ENCODE assay signal across 14 mouse cellular contexts in genomic region chr17:69265759-69266463, GRCm38 (mm10).
DNase-seq lines count a peak whose midpoint lies in the region; ATAC-seq and TF ChIP-seq lines count a peak whose summit lies in the region.
"Had no signal": no experiment of that assay in that cellular context is flagged by ENCODE, and none has a peak within 500 bp of the region (broad histone marks: within the 10 kb centered on the region; RNA-seq: fewer than 3 reads in every experiment).

No protein-coding gene starts in this region.

- H3K4me2 ChIP-seq in midbrain, embryonic 16.5 days (ENCODE audit: low read length), result no peak overlapping the region
- H3K4me2 ChIP-seq in hindbrain, postnatal 0 days (ENCODE audit: low read depth, low read length), result no peak overlapping the region
- H3K4me2 ChIP-seq: forebrain, embryonic 12.5 days; kidney, embryonic 15.5 days; liver, embryonic 15.5 days; stomach, embryonic 15.5 days had no signal

- no peak for TF ChIP-seq CTCF in olfactory bulb, adult 2 months (IDR thresholded peaks at IDR 0.05; ENCODE audit: insufficient read depth, low read depth, low read length)
- TF ChIP-seq CTCF in hindbrain, postnatal 0 days (IDR thresholded peaks at IDR 0.05; ENCODE audit: low read depth), result no peak

- no peak for ATAC-seq in midbrain, embryonic 16.5 days
- ATAC-seq in granulocyte monocyte progenitor cell, adult 5-6 weeks (replicated peaks; ENCODE audit: poor library complexity, severe bottlenecking), result peak; percentile 35
- ATAC-seq in hindbrain, postnatal 0 days, result no peak

- H3K9ac ChIP-seq in midbrain, embryonic 16.5 days (ENCODE audit: low read depth, low read length), result no peak overlapping the region
- H3K9ac ChIP-seq in hindbrain, postnatal 0 days (replicated peaks; ENCODE audit: low read length), result no peak overlapping the region
- H3K9ac ChIP-seq: forebrain, embryonic 12.5 days; kidney, embryonic 15.5 days; liver, embryonic 15.5 days; stomach, embryonic 15.5 days had no signal

- H3K9me3 ChIP-seq in midbrain, embryonic 10.5 days (replicated peaks), result no peaks in the 10 kb centered on the region
- H3K9me3 ChIP-seq in midbrain, embryonic 16.5 days (replicated peaks; ENCODE audit: control insufficient read depth, low read length, poor library complexity, severe bottlenecking), result no peaks in the 10 kb centered on the region
- H3K9me3 ChIP-seq in hindbrain, postnatal 0 days (ENCODE audit: low read length), result no peaks in the 10 kb centered on the region
- H3K9me3 ChIP-seq: forebrain, embryonic 12.5 days; kidney, embryonic 15.5 days; liver, embryonic 15.5 days; stomach, embryonic 15.5 days had no signal

- no peak for DNase-seq in midbrain, embryonic 10.5 days (ENCODE audit: low spot score)
- peak; percentile 48 to 50 for DNase-seq in cerebellum, adult 18-20 months
- no peak for DNase-seq in ovary, adult 18-20 months (ENCODE audit: low spot score)
- DNase-seq in hindbrain, postnatal 0 days (ENCODE audit: low spot score), result no peak
- DNase-seq: embryo, embryonic 11 days; gastrocnemius, postnatal 14 days; heart, postnatal 36 days had no signal

- no peak for TF ChIP-seq POLR2A in olfactory bulb, adult 2 months (IDR thresholded peaks at IDR 0.05; ENCODE audit: insufficient read depth, low read depth, low read length)

- no peaks in the 10 kb centered on the region for H3K27me3 ChIP-seq in midbrain, embryonic 10.5 days (ENCODE audit: low read depth, poor library complexity, severe bottlenecking)
- no peaks in the 10 kb centered on the region for H3K27me3 ChIP-seq in midbrain, embryonic 16.5 days (ENCODE audit: control insufficient read depth, insufficient read depth, low read depth, low read length)
- no peaks in the 10 kb centered on the region for H3K27me3 ChIP-seq in hindbrain, postnatal 0 days (ENCODE audit: insufficient read depth, low read length)
- H3K27me3 ChIP-seq: forebrain, embryonic 12.5 days; kidney, embryonic 15.5 days; liver, embryonic 15.5 days; stomach, embryonic 15.5 days had no signal

- H3K4me1 ChIP-seq in midbrain, embryonic 10.5 days, result peaks cover 25% of the 10 kb centered on the region
- peaks cover 12% of the 10 kb centered on the region for H3K4me1 ChIP-seq in midbrain, embryonic 16.5 days (ENCODE audit: control insufficient read depth, insufficient read depth, low read length)
- H3K4me1 ChIP-seq in olfactory bulb, adult 2 months (ENCODE audit: control insufficient read depth, insufficient read depth, low read length), result peaks cover 25% of the 10 kb centered on the region
- 0 out of 2 replicates have a peak, but pooled peaks cover 8% of the 10 kb centered on the region for H3K4me1 ChIP-seq in hindbrain, postnatal 0 days (ENCODE audit: insufficient read depth, low read length)
- H3K4me1 ChIP-seq: kidney, embryonic 15.5 days; stomach, embryonic 15.5 days had no signal

- WGBS in midbrain, embryonic 10.5 days, result 44% methylated on average over 17 of the region's 17 CpGs
- 49% methylated on average over 17 of the region's 17 CpGs for WGBS in midbrain, embryonic 16.5 days
- WGBS in olfactory bulb, adult 2 months, result 40% methylated on average over 17 of the region's 17 CpGs
- WGBS in hindbrain, postnatal 0 days, result 51% methylated on average over 17 of the region's 17 CpGs

- 0 out of 2 replicates have a peak overlapping the region, but pooled peaks have one; percentile 17 for H3K27ac ChIP-seq in midbrain, embryonic 10.5 days (replicated peaks)
- H3K27ac ChIP-seq in midbrain, embryonic 16.5 days (ENCODE audit: low read length), result no peak overlapping the region
- peak overlapping the region; percentile 11 for H3K27ac ChIP-seq in olfactory bulb, adult 2 months (ENCODE audit: insufficient read depth, low read depth, low read length)
- no peak overlapping the region for H3K27ac ChIP-seq in hindbrain, postnatal 0 days
- H3K27ac ChIP-seq: forebrain, embryonic 12.5 days; kidney, embryonic 15.5 days; liver, embryonic 15.5 days; stomach, embryonic 15.5 days had no signal

- H3K36me3 ChIP-seq in midbrain, embryonic 10.5 days, result peaks cover 2% of the 10 kb centered on the region; the same call in 1 of the 2 replicates
- peaks cover under 1% of the 10 kb centered on the region; the same call in 1 of the 2 replicates for H3K36me3 ChIP-seq in midbrain, embryonic 16.5 days (ENCODE audit: control insufficient read depth, insufficient read depth, low read length)
- H3K36me3 ChIP-seq in hindbrain, postnatal 0 days (ENCODE audit: insufficient read depth, low read length), result no peaks in the 10 kb centered on the region
- H3K36me3 ChIP-seq: forebrain, embryonic 12.5 days; kidney, embryonic 15.5 days; liver, embryonic 15.5 days; stomach, embryonic 15.5 days had no signal

- no peak overlapping the region for H3K4me3 ChIP-seq in midbrain, embryonic 10.5 days
- H3K4me3 ChIP-seq in midbrain, embryonic 16.5 days (ENCODE audit: low read depth, low read length), result no peak overlapping the region
- H3K4me3 ChIP-seq in olfactory bulb, adult 2 months (ENCODE audit: insufficient read depth, low read depth, low read length), result no peak overlapping the region
- H3K4me3 ChIP-seq in hindbrain, postnatal 0 days (ENCODE audit: low read length), result no peak overlapping the region
- H3K4me3 ChIP-seq: forebrain, embryonic 12.5 days; kidney, embryonic 15.5 days; liver, embryonic 15.5 days; stomach, embryonic 15.5 days had no signal

Comparison
In these comparisons a context has a peak if more than half of its experiments do, and no peak if none do; other contexts are left out.
1. H3K27ac ChIP-seq: peak in midbrain, embryonic 10.5 days (single experiment) and olfactory bulb, adult 2 months (single experiment); none in midbrain, embryonic 16.5 days (single experiment) and hindbrain, postnatal 0 days (single experiment).
2. DNase-seq: peak in cerebellum, adult 18-20 months (2 of 2); none in midbrain, embryonic 10.5 days (single experiment), ovary, adult 18-20 months (single experiment) and hindbrain, postnatal 0 days (single experiment).